Mouse (Mus musculus) lung, embryonic 16.5 days (tissue): ENCODE data around the gene Mapk8ip1. TPM values are rescaled to one million over a fixed set of nuclear protein-coding genes. Genes with fewer than 3 reads are reported as not detected.

ENCODE experiments used
- ATAC-seq: fragments of 200-750 bp; cut with Nextera tagmentation; 2 replicates; pipeline ENCODE4 v1.8.0; 2017; ENCODE audit warnings: low read depth, mild to moderate bottlenecking, moderate library complexity
- H3K27ac ChIP-seq: fragments of 300-500 bp; sonication (generic); 2 replicates; pipeline ENCODE4 v1.5.1; 2014; ENCODE audit warnings: mild to moderate bottlenecking, control low read depth, low read length
- H3K27me3 ChIP-seq: fragments of 300-500 bp; sonication (generic); 2 replicates; pipeline ENCODE4 v1.6.1; 2014; ENCODE audit warnings: low read depth, low read length, mixed read lengths; ENCODE audit not compliant: control insufficient read depth, insufficient read depth
- H3K36me3 ChIP-seq: fragments of 300-500 bp; sonication (generic); 2 replicates; pipeline ENCODE4 v1.6.1; 2014; ENCODE audit warnings: low read length; ENCODE audit not compliant: control insufficient read depth, insufficient read depth
- H3K4me1 ChIP-seq: fragments of 300-500 bp; sonication (generic); replicated peaks from 2 replicates; pipeline ENCODE4 v1.6.1; 2014; ENCODE audit warnings: low read length, mixed read lengths; ENCODE audit not compliant: control insufficient read depth, insufficient read depth
- H3K4me2 ChIP-seq: fragments of 300-500 bp; sonication (generic); 2 replicates; pipeline ENCODE4 v1.6.1; 2014; ENCODE audit warnings: low read depth, low read length, control low read depth
- H3K4me3 ChIP-seq: fragments of 300-500 bp; sonication (generic); 2 replicates; pipeline ENCODE4 v1.5.1; 2014; ENCODE audit warnings: mild to moderate bottlenecking, low read length, control low read depth
- H3K9ac ChIP-seq: fragments of 300-500 bp; sonication (generic); 2 replicates; pipeline ENCODE4 v1.6.1; 2014; ENCODE audit warnings: low read length, control low read depth
- H3K9me3 ChIP-seq: fragments of 300-500 bp; sonication (generic); 2 replicates; pipeline ENCODE4 v1.6.1; 2016; ENCODE audit warnings: low read length; ENCODE audit not compliant: control insufficient read depth
- WGBS: fragments of 180-500 bp; shearing (Covaris S2); extraction: QIAGEN DNeasy Blood & Tissue Kit; methylation state at CpG from one replicate; pipeline ENCODE4 v1.1.7; 2014; 5-methylcytosine and 5-hydroxymethylcytosine counted together
- polyA plus RNA-seq: library from polyadenylated mRNA; unstranded; fragments of >200 nt; fragmentation: Nextera tagmentation; extraction: Ambion mirVana; gene quantifications from 2 replicates; pipeline ENCODE4 v1.2.1, GENCODE M21; 2015

The Mapk8ip1 gene
- polyA plus RNA-seq, 1 experiment from 2014 or later, result 11.0 TPM

GRCm38 (mm10) chr2:92371971-92372690, 28.9 kb downstream of the Mapk8ip1 start:
- Histone ChIP-seq H3K4me1 (peaks cover 27% of the 10 kb centered on the region), H3K27ac (peak overlapping the region; percentile 97), H3K27me3 (peaks cover 23% of the 10 kb centered on the region), H3K4me2 (peak overlapping the region; percentile 56), H3K36me3 (no peaks in the 10 kb centered on the region), H3K9me3 (no peaks in the 10 kb centered on the region), H3K9ac (peak overlapping the region; percentile 41; the same call in 1 of the 2 replicates), H3K4me3 (peak overlapping the region; percentile 45; the same call in 1 of the 2 replicates)
- ATAC-seq, result 0 out of 2 replicates have a peak, but pooled peaks have one; percentile 2
- WGBS, result 27% methylated on average over 10 of the region's 10 CpGs

GRCm38 (mm10) chr2:92370821-92371805, 29.9 kb downstream of the Mapk8ip1 start:
- 3% methylated on average over 41 of the region's 45 CpGs for WGBS

GRCm38 (mm10) chr2:92370375-92370774, 30.7 kb downstream of the Mapk8ip1 start:
- Histone ChIP-seq H3K9ac (peak overlapping the region; percentile 60), H3K9me3 (no peaks in the 10 kb centered on the region), H3K4me2 (peak overlapping the region; percentile 56), H3K4me1 (peaks cover 21% of the 10 kb centered on the region), H3K36me3 (no peaks in the 10 kb centered on the region), H3K4me3 (peak overlapping the region; percentile 45), H3K27ac (peak overlapping the region; percentile 61; the same call in 1 of the 2 replicates), H3K27me3 (peaks cover 23% of the 10 kb centered on the region)
- ATAC-seq, result no peak
- 8% methylated on average over 19 of the region's 19 CpGs for WGBS

More at GRCm38 (mm10) chr2:92370821-92371805, 29.9 kb downstream of the Mapk8ip1 start:
- Histone ChIP-seq H3K27ac (peak overlapping the region; percentile 97), H3K4me2 (peak overlapping the region; percentile 56), H3K27me3 (peaks cover 23% of the 10 kb centered on the region), H3K9me3 (no peaks in the 10 kb centered on the region), H3K36me3 (no peaks in the 10 kb centered on the region), H3K9ac (peak overlapping the region; percentile 60), H3K4me1 (peaks cover 26% of the 10 kb centered on the region), H3K4me3 (peak overlapping the region; percentile 45)
- ATAC-seq, result peak; percentile 36

GRCm38 (mm10) chr2:92367383-92368029, 33.6 kb downstream of the Mapk8ip1 start:
- peaks cover 11% of the 10 kb centered on the region for H3K4me1 ChIP-seq
- H3K4me3 ChIP-seq, result no peak overlapping the region
- H3K27ac ChIP-seq, result no peak overlapping the region
- H3K4me2 ChIP-seq, result no peak overlapping the region
- no peak for ATAC-seq
- peaks cover 23% of the 10 kb centered on the region for H3K27me3 ChIP-seq
- H3K9ac ChIP-seq, result no peak overlapping the region
- peaks cover 3% of the 10 kb centered on the region for H3K36me3 ChIP-seq
- H3K9me3 ChIP-seq, result no peaks in the 10 kb centered on the region
- WGBS, result 23% methylated on average over 20 of the region's 20 CpGs

- Histone ChIP-seq H3K9ac (no peak overlapping the region), H3K27me3 (peaks cover 12% of the 10 kb centered on the region), H3K4me2 (no peak overlapping the region), H3K4me3 (no peak overlapping the region), H3K27ac (no peak overlapping the region), H3K4me1 (peaks cover 7% of the 10 kb centered on the region; the same call in 1 of the 2 replicates), H3K9me3 (no peaks in the 10 kb centered on the region), H3K36me3 (peaks cover 3% of the 10 kb centered on the region)
- 88% methylated on average over 10 of the region's 10 CpGs for WGBS
- no peak for ATAC-seq
Observed at GRCm38 (mm10) chr2:92365568-92365967, 35.5 kb downstream of the Mapk8ip1 start.

- ATAC-seq, result no peak
- no peak overlapping the region for H3K4me3 ChIP-seq
- H3K9ac ChIP-seq, result no peak overlapping the region
- H3K36me3 ChIP-seq, result peaks cover 10% of the 10 kb centered on the region
- H3K27me3 ChIP-seq, result peaks cover under 1% of the 10 kb centered on the region; the same call in 1 of the 2 replicates
- no peak overlapping the region for H3K27ac ChIP-seq
- H3K4me1 ChIP-seq, result 0 out of 2 replicates have a peak, but pooled peaks cover under 1% of the 10 kb centered on the region
- WGBS, result 83% methylated on average over 4 of the region's 4 CpGs
- H3K9me3 ChIP-seq, result no peaks in the 10 kb centered on the region
- no peak overlapping the region for H3K4me2 ChIP-seq
Observed at GRCm38 (mm10) chr2:92364086-92364485, 37.0 kb downstream of the Mapk8ip1 start.

GRCm38 (mm10) chr2:92362571-92363228, 38.4 kb downstream of the Mapk8ip1 start:
- Histone ChIP-seq H3K9ac (no peak overlapping the region), H3K36me3 (peaks cover 21% of the 10 kb centered on the region), H3K9me3 (no peaks in the 10 kb centered on the region), H3K4me1 (no peaks in the 10 kb centered on the region), H3K27me3 (no peaks in the 10 kb centered on the region), H3K4me3 (no peak overlapping the region), H3K4me2 (no peak overlapping the region), H3K27ac (no peak overlapping the region)
- 88% methylated on average over 6 of the region's 6 CpGs for WGBS
- ATAC-seq, result no peak

- Histone ChIP-seq H3K9ac (no peak overlapping the region), H3K36me3 (peaks cover 28% of the 10 kb centered on the region), H3K27ac (no peak overlapping the region), H3K4me3 (no peak overlapping the region), H3K9me3 (no peaks in the 10 kb centered on the region), H3K27me3 (no peaks in the 10 kb centered on the region), H3K4me2 (no peak overlapping the region), H3K4me1 (no peaks in the 10 kb centered on the region)
- 85% methylated on average over 8 of the region's 8 CpGs for WGBS
- ATAC-seq, result no peak
Observed at GRCm38 (mm10) chr2:92361795-92362194, 39.3 kb downstream of the Mapk8ip1 start.
